Mouse (Mus musculus): Measurements from ENCODE around the gene Thoc2.
A peak's percentile ranks its signal among the peaks of the same experiment; 100 is the strongest.
"Not testable (repeated sequence)": the region's sequence is repeated elsewhere in the genome, so short reads cannot be mapped to it uniquely, and the experiment has no call there.

Gene Thoc2

DNA sequence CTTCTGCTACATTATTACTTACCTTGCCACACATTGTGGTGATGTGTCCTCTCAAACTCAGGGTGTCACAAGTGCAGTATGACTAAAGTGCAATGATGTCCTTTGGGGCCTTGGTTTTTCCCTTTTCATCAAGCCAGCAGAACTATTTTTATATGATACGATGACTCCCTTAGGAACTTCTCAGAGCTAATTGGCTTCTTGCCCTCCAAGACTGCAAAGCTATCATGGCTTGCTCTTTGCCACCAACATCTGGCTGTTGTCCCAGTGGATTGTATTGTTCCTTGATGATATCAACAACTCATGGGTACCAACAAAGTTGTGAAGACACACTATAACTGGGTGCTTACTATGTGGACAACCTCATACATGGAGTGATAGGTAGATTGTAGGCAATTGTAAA is at the start of gene Thoc2:
Gene Thoc2 (minus strand): TSS at position 101 of the 400 bp plus-strand sequence.
- DNase-seq (ENCODE audit: low read depth, low spot score): peak; percentile 13

DNA sequence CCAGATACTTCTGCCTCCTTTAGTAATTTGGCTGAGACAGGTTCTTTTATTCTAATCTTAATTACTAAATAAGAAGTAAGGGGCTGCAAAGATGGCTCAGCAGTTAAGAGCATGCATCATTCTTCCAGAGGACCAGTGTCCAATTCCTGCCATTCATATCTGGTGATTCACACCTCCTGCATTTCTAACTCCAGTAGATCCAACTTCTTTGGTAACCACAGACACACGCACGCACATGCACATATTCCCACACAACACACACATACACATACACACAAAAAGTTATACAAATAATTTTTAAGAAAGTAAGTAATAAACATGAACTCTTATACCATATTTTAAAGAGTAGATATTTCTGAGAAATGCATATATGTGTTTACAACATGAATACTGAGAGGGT is 49.6 kb upstream of the Thoc2 start:
- DNase-seq (ENCODE audit: low read depth, low spot score): peak; percentile 68

DNA sequence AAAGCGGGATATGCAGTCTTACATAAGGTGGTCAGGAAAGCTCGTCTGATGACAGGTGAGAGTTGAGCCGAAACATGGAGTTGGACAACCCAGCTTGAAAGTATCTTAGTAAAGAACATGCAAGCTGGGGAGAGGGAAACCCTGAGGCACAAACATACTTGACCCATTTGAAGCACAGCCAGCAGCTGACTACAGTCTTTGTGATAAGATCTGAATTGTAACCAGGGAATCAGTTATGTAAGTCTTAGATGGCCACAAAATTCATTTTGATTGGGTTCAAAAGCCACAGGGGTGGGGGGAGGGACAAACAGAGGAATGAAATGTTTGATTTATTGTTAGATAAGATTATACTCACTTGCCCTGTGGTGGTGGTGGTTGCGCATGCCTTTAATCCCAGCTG is 48.9 kb upstream of the Thoc2 start:
- DNase-seq (ENCODE audit: low read depth, low spot score): peak; percentile 51

DNA sequence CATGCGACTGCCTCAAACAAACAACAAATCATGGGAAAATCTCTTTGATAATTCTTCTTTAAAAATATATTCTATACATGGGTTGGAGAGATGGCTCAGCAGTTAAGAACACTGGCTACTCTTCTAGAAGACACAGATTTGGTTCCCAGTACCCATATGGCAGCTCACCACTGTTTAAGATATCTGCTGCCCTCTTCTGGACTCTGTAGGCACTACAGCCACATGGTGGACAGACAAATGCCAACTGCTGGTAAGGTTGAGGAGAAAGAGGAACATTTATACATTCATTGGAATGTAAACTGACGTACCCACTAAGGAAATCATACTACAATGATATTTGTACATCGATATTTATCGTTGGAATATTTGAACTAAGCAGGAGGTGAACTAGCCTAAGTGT is 36.7 kb upstream of the Thoc2 start:
- DNase-seq (ENCODE audit: low read depth, low spot score): peak; percentile 56

DNA sequence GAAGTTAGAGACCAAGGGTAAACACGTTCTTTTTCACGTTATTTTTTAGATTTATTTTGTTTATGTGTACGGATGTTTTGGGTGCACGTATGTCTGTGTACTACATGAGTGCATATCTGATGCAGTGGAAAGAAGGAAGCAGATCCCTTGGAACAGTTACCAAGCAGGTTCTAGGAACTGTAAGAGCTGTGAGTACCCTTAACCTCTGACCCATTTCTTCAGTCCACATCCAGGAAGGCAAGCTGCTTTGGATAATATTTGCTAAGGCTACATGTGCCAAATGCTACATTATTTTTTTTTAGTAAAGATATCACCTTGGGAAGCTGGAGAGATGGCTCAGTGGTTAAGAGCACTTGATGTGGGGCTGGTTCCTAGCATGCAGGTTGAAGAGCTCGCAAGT is 21.4 kb upstream of the Thoc2 start:
- DNase-seq (ENCODE audit: low read depth, low spot score): no peak

DNA sequence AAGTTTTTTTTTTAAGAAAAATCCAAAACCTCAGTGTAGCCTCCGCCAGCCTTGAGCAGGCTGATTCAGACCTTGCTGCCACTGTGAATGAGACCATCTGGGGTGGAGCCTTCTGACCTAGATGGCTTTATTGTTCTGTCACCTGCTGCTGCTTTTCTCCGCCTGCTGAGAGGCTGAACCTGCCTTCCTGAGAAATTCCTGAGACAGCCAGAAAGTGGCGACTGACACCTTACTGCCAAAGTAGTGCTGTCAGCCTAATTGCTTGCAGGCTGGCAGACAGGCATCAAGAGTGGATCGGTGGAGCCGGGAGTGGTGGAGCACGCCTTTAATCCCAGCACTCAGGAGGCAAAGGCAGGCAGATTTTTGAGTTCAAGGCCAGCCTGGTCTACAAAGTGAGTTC is 11.3 kb upstream of the Thoc2 start:
- not testable (repeated sequence) for DNase-seq (ENCODE audit: low read depth, low spot score)

DNA sequence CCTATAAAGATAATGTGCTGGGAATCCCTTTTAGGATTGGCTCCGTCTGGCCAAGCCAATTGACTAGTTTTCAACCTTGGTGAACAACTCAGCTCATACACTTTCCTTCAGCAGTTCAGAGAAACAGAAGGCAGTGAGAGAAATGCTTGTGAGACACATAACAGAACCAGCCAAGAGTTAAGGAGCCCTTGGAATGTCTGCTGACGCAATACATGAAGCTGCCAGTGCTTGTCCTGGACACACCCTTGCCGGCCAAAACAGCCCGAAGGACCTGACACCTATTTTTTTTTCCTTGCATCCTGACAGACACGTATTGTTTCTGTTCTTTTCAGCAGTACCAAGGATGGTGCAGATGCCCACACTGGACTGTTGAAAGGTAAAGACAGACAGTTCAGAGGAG is 4.2 kb upstream of the Thoc2 start:
- peak; percentile 80 for DNase-seq (ENCODE audit: low read depth, low spot score)

- no peak for DNase-seq (ENCODE audit: low read depth, low spot score)
Measured at GRCm38 (mm10) chrX:41912061-41912401, 8.4 kb downstream of the Thoc2 start.

- peak; percentile 87 for DNase-seq (ENCODE audit: low read depth, low spot score)
Measured at GRCm38 (mm10) chrX:41911390-41912060, 8.9 kb downstream of the Thoc2 start.

GRCm38 (mm10) chrX:41910981-41911380 is 9.5 kb downstream of the Thoc2 start:
- DNase-seq (ENCODE audit: low read depth, low spot score): peak; percentile 30

DNA sequence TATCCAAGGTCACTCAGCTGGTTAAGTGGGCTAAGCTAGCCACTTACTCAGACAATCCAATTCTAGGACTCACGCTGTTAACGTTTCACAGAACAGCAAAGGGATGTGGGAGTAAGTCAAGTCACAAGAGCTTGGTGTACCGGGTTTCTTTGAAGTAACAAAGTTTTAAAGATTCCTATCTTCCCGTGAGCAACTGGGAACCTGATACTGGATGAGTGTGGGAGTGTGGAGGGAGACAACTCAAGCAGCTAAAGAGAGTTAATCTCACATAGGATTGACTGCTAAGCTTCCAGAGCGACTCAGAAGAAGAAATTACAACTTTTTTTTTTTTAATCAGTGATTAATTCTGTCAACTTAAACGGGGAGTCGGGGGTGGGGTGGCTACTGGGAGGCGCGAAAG is 10.0 kb downstream of the Thoc2 start:
- DNase-seq (ENCODE audit: low read depth, low spot score): peak; percentile 25

DNA sequence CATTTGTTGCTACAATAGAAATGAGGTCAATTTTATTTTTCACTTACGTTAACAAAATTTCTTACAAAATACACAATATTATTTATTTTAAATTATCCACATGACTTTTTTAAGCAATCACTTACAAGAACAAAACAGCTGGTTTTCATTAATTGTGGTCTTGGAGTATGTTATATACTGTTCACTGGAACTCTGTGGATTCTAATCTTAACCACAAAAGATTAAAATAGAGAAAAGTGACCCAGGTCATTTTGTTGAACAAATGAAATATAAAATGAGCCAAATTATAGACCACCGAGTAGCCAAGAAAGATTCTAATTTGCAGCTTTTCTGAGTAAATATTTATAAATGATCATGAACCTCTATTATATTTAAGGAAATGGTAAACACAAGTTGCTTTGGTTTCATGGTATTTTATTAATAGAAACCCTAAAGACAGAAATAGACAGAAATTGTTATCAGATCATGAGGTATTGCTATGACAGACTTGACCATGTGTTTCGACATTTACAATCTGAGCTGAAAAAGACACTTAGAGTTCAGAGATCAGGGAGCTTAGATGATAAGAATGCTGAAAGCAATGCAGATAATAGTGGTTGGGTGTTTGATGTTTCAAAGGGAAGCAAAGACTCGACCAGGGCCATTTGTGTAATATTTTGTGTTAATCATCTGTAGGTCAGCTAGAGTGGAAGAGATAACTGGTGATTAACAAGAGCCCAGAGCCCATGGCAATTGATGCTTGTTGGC is 35.5 kb downstream of the Thoc2 start:
- DNase-seq (ENCODE audit: low read depth, low spot score): peak; percentile 42

GRCm38 (mm10) chrX:41876581-41876980 is 43.9 kb downstream of the Thoc2 start:
- DNase-seq (ENCODE audit: low read depth, low spot score): peak; percentile 12

- no peak for DNase-seq (ENCODE audit: low read depth, low spot score)
Measured at GRCm38 (mm10) chrX:41837823-41838222, 82.7 kb downstream of the Thoc2 start.

GRCm38 (mm10) chrX:41805592-41805991 is 114.9 kb downstream of the Thoc2 start:
- DNase-seq (ENCODE audit: low read depth, low spot score): no peak

DNA sequence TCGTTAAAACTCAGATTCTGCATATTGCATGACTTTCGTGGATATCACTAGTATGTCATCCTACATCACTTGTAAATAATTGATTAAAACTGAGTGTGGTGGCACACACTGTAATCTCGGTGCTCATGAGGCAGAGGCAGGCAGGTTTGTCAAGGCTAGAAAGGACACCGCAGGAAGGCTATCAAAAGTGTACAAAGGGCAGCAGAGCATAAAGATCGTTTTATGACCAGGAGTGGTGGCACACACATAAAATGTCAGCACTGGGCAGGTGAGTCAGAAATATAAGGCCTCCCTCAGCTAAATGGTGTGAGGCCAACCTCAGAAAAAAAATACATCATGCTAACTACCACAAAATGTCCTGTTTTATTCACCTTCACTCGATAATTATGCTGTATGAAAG is 127.2 kb downstream of the Thoc2 start:
- no peak for DNase-seq (ENCODE audit: low read depth, low spot score)
